Mouse (Mus musculus) erythroblast, embryonic 14.5 days (primary cell): ENCODE data around the gene Ireb2.

Experiments used
- GATA1 ChIP-seq: IDR thresholded peaks from 2 replicates; pipeline ENCODE4 v1.6.1; 2012; ENCODE audit warnings: low read length, inconsistent platforms, mixed read lengths
- TAL1 ChIP-seq: IDR thresholded peaks from 3 replicates; pipeline ENCODE4 v1.6.1; 2012; ENCODE audit warnings: low read length, inconsistent platforms, mixed read lengths

DNA sequence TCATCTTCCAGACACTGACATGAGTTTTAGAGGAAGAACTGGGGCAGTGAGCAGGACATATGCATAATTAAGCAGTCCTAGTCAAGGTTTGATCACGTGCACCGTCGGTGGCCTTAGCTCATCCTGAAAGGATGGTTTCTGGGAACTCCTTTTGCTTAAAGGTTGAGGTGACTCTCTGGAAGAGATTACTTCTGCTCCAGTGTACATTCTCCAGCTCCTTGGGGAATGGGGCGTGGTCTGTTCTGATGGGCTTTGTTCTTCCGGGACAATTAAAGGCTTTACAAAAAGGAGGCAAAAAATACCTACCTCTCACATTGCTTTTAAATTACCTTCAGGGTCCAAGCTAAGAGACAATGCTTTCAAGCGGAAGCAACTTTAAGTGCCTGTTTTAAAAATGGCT is 7.5 kb upstream of the Ireb2 start:
- TF ChIP-seq GATA1, result no peak
- TF ChIP-seq TAL1, result no peak
